Mouse (Mus musculus) stomach, adult 2 months (tissue): ENCODE results near the gene Mn1. TPM values are rescaled to one million over a fixed set of nuclear protein-coding genes. Genes with fewer than 3 reads are reported as not detected.

ENCODE experiments used
- polyA plus RNA-seq: library from polyadenylated mRNA; depleted of rRNA; stranded (reverse); fragments of >200 nt; gene quantifications from 2 replicates; pipeline ENCODE4 v1.2.3, GENCODE M21; 2012; rRNA removed

Gene Mn1
- 2.9 and 5.6 TPM in 2 replicates for polyA plus RNA-seq

DNA sequence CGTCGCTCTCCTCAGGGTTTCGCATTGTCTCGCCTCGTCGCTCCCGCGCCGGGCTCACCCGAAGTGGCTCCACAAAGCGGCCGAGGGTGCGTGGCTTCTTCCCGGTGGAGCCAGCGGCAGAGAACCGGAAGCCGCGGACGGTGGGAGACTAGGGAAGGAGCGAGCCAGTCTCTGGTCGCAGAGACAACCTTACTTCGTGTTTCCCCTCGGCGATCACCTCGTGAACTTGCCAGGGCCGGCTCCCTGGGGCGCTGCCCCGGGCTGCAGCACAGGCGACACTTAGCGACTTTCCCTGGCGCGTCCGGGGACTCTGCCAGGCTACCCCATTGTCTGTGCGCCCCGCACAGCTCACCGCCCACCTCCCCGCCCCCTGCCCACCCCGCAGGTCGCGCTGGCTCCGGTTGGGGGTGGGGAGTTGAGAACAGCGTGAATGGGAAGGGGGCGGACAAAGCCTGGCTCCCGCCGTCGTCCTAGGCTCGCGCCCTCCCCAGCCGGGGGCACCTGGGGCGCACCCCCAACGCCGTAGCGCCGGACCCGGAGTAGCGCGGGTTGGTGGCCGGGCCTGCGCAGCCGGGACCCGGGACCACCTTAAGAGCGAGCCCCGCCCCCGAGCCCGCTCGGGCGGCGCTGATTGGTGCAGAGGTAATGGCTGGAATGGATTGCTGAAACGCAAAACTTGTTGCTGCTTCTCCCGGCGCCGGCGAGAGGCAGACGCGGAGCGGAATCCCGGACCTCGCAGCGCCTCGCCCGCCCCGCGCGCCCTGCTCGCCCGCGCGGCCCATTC is at the start of gene Mn1:
Mn1 (plus strand) TSS at position 772 of the 784 bp plus-strand sequence.

Other genes starting within 250 kb of the Mn1 start
- gene Pitpnb, start 86.6 kb upstream of the Mn1 start, polyA plus RNA-seq = 23.2 and 26.9 TPM in 2 replicates